Mouse (Mus musculus): ENCODE measurements around the gene Ccdc86. TPM values are rescaled to one million over a fixed set of nuclear protein-coding genes. Genes with fewer than 3 reads are reported as not detected.

The Ccdc86 gene
- total RNA-seq, 2 experiments from 2014 or later = 8.9 to 9.5 TPM

GRCm38 (mm10) chr19:10914291-10914690 lies 34.8 kb downstream of the Ccdc86 start:
- DNase-seq (ENCODE audit: low spot score in 2 of 2) = no peak

GRCm38 (mm10) chr19:10909087-10909721 lies 39.9 kb downstream of the Ccdc86 start:
- DNase-seq (ENCODE audit: low spot score in 2 of 2) = no peak

- peak in 1 of 2 experiments; percentile 37 for DNase-seq (ENCODE audit: low spot score in 2 of 2)
Observed at GRCm38 (mm10) chr19:10907891-10908290, 41.2 kb downstream of the Ccdc86 start.

GRCm38 (mm10) chr19:10905728-10906000 lies 43.4 kb downstream of the Ccdc86 start:
- DNase-seq (ENCODE audit: low spot score in 2 of 2) = no peak

GRCm38 (mm10) chr19:10904927-10905727 lies 43.9 kb downstream of the Ccdc86 start:
- DNase-seq (ENCODE audit: low spot score in 2 of 2) = peak; percentile 28 to 45

GRCm38 (mm10) chr19:10904512-10904911 lies 44.6 kb downstream of the Ccdc86 start:
- no peak for DNase-seq (ENCODE audit: low spot score in 2 of 2)

GRCm38 (mm10) chr19:10901046-10901445 lies 48.0 kb downstream of the Ccdc86 start:
- DNase-seq (ENCODE audit: low spot score in 2 of 2) = no peak

GRCm38 (mm10) chr19:10900315-10900714 lies 48.8 kb downstream of the Ccdc86 start:
- no peak for DNase-seq (ENCODE audit: low spot score in 2 of 2)

GRCm38 (mm10) chr19:10897491-10897890 lies 51.6 kb downstream of the Ccdc86 start:
- no peak for DNase-seq (ENCODE audit: low spot score in 2 of 2)

- DNase-seq (ENCODE audit: low spot score in 2 of 2) = no peak
Observed at GRCm38 (mm10) chr19:10896849-10897248, 52.2 kb downstream of the Ccdc86 start.

GRCm38 (mm10) chr19:10895708-10896107 lies 53.4 kb downstream of the Ccdc86 start:
- DNase-seq (ENCODE audit: low spot score in 2 of 2) = no peak

GRCm38 (mm10) chr19:10895016-10895528 lies 54.0 kb downstream of the Ccdc86 start, which contains the start of gene Prpf19:
Prpf19 (plus strand) TSS chr19:10895231.
- peak; percentile 99 for DNase-seq (ENCODE audit: low spot score in 2 of 2)

- no peak for DNase-seq (ENCODE audit: low spot score in 2 of 2)
Observed at GRCm38 (mm10) chr19:10892201-10892600, 56.9 kb downstream of the Ccdc86 start.

Other genes starting within 250 kb of the Ccdc86 start
- under 1 TPM in 1 of 2 experiments, not detected in 1; 0.19 TPM for gene Cd5, start 210.3 kb downstream of the Ccdc86 start, total RNA-seq (2021)
- gene Cd6, start 119.2 kb downstream of the Ccdc86 start, total RNA-seq (2021) = under 1 TPM; 0.14 to 0.41 TPM
- 1 to 10 TPM; 1.8 to 3.0 TPM for gene Slc15a3, start 109.5 kb downstream of the Ccdc86 start, total RNA-seq (2021)
- gene Tmem132a, start 79.3 kb downstream of the Ccdc86 start, total RNA-seq (2021) = 100 to 1,000 TPM; 221 to 224 TPM
- gene Tmem109, start 67.3 kb downstream of the Ccdc86 start, total RNA-seq (2021) = 10 to 100 TPM; 33.2 to 40.9 TPM
- 100 to 1,000 TPM; 198 to 203 TPM for gene Prpf19, start 54.0 kb downstream of the Ccdc86 start, total RNA-seq (2021)
- gene Zp1, start 28.6 kb downstream of the Ccdc86 start, total RNA-seq (2021) = not detected
- under 1 TPM; 0.29 to 0.32 TPM for gene Ptgdr2, start 12.1 kb downstream of the Ccdc86 start, total RNA-seq (2021)
- gene Ms4a10, start 25.4 kb upstream of the Ccdc86 start, total RNA-seq (2021) = not detected
- not detected for gene Ms4a15, start 44.0 kb upstream of the Ccdc86 start, total RNA-seq (2021)
- not detected for gene Ms4a18, start 68.8 kb upstream of the Ccdc86 start, total RNA-seq (2021)
- gene Ms4a8a, start 131.8 kb upstream of the Ccdc86 start, total RNA-seq (2021) = not detected
- not detected for gene 1700017D01Rik, start 181.6 kb upstream of the Ccdc86 start, total RNA-seq (2021)
- gene 1700025F22Rik, start 216.1 kb upstream of the Ccdc86 start, total RNA-seq (2021) = not detected
- gene Ms4a13, start 247.5 kb upstream of the Ccdc86 start, total RNA-seq (2021) = not detected